Mouse (Mus musculus) liver, adult 2 months (tissue): Measurements from ENCODE around the gene Adgrg2.

ENCODE experiments used
- CTCF ChIP-seq: fragments of 200-500 bp; IDR thresholded peaks from 2 replicates; pipeline ENCODE4 v1.5.1; 2011; ENCODE audit warnings: low read depth, low read length, control low read depth
- POLR2A ChIP-seq: fragments of 200-500 bp; IDR thresholded peaks from 2 replicates; pipeline ENCODE4 v1.6.1; 2011; ENCODE audit warnings: low read length, control low read depth; ENCODE audit not compliant: insufficient read depth; ENCODE audit errors: extremely low read depth

DNA sequence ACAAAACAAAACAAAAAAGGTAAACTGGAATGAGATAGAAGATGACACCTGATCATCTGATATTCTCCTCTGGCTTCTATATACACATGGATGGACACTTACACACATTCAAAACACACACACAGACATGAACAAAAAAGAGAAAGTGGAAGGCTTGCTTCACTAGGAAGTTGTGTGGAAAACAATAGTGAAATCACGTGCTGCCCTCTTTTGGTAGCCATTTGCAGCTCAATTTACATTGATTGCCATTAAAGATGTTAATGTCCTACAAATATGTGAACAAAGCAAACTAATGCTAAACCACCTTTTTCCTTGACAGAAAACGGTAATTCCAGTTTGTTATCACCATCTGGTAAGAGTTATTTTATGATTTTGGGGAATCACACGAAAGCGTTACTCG is 65.2 kb downstream of the Adgrg2 start:
- TF ChIP-seq CTCF (0 out of 2 replicates have a peak, but pooled peaks have one; percentile 32), POLR2A (no peak)
